Mouse (Mus musculus) heart, postnatal 25 days (tissue): ENCODE results near the gene Grik3. TPM values are rescaled to one million over a fixed set of nuclear protein-coding genes. Genes with fewer than 3 reads are reported as not detected.
A peak's percentile ranks its signal among the peaks of the same experiment; 100 is the strongest.

Source experiments
- DNase-seq: peaks from one replicate; pipeline ENCODE4 v3.0.0; 2022; ENCODE audit warnings: low spot score
- intact Hi-C: fragments of 180-260 bp; cut with DNase I; formaldehyde crosslinking; loops from one replicate; pipeline ENCODE4 v1.15.1; 2025
- total RNA-seq, 2 experiments: library from RNA; stranded (reverse); gene quantifications; 2 replicates each; pipeline ENCODE4 v1.2.3; 2021

Gene Grik3
- total RNA-seq, 2 experiments from 2014 or later: 0.11 to 0.13 TPM

DNA sequence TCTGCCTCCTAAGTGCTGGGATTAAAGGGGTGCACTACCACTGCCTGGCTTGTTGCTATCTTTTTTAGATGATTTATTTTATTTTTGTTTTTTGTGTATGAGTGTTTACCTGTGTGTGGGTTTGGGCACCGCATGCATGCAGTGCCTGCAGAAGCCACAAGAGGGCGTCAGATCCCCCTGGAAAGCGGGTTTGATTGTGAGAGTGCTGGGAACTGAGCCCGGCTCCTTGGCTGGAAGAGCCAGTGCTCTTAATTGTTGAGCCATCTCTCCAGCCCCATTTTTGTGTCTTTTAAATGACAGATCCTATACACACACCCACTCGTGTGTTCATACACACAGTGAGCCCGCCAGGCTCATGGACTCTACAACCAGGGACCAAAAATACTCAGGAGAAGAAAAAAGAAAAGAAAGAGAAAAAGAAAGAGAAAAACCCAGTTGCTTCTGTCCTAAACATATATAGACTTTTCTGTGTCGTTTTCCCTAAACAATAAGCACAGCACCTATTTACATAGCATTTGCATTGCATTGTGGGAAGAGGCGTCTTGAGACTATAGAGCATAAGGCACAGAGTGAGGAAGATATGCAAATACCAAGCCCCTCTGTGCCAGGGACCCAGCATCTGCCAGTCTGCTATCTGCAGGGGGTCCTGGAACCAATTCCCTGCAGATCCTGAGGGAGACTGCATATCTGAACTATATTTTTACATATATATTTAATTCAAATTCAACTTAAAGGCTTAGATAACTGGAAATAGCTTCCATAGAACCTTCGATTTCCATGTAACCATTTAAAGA lies 134.6 kb downstream of the Grik3 start:
- no peak for DNase-seq
- intact Hi-C loops: no loop called here

DNA sequence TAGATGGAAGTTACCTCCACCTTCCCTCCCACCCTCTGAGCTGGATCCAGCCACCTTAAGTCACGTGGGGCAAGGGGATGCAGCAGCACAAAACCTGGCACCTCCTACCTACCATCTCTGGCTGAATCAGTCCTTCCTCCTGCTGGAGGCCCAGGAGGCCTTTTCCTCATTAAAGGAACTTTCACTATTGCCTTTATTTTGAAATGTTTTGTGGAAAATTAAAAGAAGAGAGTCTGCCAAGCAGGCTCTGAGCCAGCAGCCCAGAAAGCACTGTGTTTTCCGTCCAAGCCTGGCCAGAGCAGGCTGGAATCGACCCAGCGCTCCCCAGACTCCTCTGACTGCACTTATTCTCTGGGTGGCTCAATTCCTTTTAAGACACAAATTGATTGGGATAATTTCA lies 139.0 kb downstream of the Grik3 start:
- DNase-seq: peak; percentile 56
- intact Hi-C loops: no loop called here

DNA sequence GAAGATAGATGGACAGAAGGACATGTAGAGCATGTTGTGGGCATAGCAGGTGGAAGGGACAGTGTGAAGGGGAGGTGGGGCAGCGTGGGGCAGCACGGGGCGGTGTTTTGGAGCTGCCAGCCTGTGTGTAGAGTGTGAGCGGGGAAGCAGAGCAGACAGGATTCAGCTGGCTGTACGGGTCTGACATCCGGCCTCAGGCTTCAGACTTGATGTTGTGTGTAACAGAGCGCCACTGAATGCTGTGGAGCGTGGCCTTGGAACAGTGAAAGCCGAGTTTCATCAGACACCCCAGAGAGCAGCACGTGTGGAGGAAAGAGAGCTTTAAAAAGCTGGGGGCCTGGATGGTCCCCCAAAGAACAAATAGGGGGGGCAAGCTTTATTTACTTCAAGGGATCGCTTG lies 144.5 kb downstream of the Grik3 start:
- DNase-seq: no peak
- intact Hi-C loops: no loop called here

DNA sequence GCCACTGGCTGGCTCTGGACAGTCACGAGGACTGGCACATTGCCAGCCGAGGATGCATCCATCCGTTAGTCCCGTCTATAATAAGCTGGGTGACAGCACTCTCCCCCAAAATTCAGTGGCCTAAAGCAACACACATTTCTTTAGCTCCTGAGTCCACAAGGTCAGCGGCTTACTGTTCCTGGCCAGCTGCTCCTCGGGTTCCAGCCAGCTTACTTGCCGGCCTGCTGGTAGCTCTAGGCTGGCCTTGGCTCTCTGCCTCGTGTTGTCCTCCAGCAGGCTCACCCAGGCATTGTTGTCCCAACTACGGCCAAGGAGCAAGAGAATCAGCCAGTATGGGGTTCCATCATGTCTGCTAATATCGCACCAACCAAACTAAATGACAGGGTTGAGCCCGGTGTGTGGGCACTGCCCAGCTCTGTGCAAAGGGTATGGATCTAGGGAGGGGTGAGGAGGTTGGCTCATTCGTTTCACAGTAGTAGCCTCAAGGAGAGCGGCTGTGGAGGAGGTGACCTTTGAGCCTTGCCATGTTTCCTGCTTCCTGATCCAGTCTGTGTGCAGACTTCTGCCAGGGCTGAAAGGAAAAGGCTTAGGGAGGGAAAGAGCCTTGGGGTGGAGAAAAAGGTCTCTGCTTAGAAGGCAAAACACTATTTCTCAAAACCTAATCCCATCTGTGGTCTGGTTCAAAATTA lies 146.3 kb downstream of the Grik3 start:
- DNase-seq: peak; percentile 24
- intact Hi-C loops: no loop called here

DNA sequence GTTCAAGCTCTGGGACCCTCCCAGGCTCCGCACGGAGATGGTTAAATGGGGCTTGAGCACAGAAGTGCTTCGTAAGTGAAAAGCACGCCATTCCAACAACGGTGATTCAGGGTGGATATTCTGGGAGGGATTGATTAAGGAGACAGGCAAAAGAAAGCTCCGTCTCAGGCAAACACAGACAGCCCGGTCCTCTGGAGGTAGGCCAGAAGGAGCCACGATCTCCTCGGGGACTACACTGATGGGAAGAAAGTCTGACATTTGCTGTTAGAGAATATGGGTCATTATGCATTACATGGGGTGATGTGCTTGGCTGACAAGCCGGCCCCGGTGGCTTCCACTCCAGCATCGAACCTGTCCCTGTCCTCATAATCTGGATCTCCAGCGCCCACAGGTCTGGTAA lies 146.9 kb downstream of the Grik3 start:
- no peak for DNase-seq
- intact Hi-C loops: no loop called here

DNA sequence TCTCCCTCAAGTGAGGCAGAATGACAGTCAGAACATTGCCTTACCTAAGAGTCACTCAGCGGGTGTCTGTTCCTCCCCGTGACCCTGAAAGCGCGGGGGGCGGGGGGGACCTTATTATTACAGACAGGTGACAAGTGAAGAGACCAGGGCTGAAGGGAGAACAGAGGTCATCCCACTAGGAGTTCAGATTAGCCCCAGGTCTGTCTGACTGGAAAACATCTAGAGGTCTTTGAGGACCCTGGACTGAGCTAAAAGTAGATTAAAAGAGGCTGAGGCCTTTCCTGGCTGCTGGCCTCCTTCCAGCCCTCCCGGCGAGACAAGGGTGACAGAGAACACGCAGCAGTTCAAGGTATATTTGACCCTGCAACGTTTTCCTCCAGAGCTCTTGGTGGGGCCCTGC lies 150.0 kb downstream of the Grik3 start:
- intact Hi-C loops: no loop called here
- DNase-seq: no peak

DNA sequence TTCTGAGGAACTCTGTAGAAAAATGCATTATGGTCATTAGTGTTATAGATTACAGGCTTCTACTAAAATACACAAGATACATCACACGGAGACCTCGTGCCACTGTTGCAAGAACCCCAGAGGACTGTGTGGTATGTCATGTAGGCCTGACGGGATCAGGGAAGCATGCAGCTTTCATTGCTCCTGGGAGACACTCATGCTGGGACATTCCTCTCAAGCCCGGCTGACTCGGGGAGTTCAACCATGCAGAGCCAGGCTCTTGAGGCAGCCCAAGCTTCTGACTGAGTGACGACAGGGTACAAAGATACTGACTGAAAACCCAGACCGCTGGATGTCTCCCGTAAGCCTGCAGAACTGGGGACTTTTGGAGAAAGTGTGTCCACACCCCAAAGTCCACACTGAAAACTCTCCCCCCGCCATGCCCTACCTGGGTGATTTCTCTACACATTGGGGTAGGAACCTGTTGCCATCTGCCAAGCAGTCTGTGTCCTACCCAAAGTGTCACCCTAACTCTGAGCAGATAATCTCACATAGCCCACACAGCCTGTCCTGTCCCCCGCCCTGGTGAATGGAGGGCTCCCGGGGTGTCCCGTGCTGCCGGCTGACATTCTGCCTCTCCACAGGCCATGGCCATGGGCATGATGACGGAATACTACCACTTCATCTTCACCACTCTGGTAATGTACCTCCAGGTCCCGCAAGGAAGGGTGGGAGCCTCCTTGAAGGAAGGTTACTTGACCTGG lies 150.6 kb downstream of the Grik3 start:
- intact Hi-C loops: no loop called here
- DNase-seq: no peak

DNA sequence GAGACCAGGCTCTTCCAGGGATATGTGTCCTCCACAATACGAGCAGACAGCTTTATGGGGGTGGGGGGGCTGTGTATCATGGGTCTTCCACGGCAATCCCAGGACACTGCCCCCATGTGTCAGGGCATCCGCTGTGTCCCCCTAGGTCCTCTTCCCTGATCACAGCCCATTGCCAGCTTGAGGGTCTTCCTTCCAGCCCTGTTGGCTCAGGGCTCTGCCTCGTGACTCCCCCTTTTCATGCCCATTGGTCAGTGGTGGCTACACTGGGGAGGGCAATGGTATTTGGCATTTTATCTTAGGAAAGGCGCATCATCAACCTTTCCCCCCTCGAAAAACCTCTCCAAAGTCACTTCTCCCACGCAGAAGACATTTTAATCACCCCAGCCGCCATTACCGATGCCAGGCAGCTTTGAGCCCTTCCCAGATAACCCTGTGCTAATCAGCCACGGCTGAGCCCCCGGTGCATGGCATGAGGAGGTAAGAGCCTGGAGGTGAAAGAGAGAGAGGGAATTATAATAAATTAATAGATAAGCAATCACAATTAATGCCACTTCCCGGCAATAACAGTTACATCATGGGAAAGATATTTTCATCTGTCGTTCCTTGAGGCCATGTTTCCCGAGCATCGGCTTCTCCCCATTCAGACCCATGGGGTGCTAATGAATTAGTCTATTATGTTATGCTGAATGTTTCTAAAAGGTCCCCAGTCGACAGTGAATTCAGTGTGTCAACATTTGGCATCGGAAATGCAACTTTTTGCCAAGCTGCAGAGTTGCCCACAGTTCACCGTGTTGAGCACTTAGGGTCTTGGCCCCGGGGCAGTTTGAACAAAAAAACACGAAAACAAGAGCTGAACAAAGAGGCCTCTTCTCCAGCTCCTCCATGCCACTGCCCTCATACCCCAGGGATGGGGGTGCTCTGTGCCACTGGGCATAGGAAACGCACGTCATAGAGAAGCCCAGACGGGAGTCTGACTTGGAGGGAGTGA lies 154.4 kb downstream of the Grik3 start:
- intact Hi-C loops: no loop called here

DNA sequence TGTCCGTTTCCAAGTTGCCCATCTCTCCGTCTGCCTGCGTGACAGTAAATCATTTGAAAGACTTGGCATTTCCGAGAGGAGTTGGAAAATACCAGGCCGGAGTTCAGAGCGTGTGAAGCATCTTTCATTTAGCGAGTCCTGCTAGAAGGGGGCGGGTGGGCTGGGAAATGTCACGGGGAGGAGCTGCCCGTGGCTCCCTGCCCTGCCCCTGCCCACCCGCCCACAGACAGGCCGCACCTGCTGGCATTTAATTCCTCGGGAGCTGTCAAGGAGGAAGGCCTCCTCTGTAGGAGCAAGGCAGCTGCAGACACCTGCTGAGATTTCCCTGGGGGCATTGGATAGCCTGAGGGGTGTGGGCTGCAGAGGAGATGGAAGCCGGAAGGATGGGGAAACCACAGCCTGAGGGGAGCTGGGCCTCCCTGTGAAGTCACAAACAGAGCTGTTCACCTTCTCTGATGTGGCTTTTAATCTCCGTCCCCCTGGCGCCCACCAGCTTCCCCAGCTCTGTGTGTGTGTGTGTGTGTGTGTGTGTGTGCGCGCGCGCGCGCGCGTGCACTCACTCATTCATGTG lies 161.3 kb downstream of the Grik3 start:
- intact Hi-C loops: no loop called here
- DNase-seq: no peak

More for the DNA sequence above, 154.4 kb downstream of the Grik3 start:
- no peak for DNase-seq

DNA sequence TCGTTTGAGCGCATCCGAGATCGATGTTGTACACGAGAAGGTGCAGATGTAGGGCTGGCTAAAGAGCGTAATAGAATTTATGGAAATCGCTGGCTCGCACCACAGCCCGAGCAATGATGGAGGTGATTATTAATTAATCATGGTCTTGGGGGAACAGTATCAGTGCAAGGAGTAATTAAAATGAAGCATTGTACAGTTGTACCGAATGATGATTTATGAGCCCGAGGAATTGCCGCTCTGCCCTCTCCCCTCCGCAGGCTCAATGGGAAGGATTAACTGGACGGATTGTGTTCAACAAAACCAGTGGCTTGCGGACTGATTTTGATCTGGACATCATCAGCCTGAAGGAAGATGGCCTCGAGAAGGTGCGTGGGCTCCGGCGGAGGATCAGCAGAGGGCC lies 165.5 kb downstream of the Grik3 start:
- DNase-seq: no peak
- intact Hi-C loops: no loop called here

DNA sequence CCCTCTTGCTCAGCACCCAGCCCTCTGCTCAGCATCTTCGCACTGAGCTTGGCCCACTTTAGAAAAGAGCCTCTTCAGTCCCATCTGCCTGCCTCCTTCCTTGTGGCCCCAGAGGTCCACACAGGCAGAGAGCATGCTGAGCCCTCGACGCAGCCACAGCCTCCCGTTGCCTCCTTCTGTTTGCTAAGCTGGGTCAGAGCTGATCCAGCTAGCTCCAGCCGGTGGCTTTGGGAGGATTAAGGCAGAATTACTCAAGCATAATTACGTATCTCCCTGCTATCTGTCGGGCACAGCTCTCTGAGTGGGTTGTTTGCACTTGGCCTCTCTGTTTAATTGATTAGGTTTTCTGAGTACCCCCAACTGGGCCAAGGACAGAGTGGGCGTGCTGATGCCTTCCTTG lies 167.9 kb downstream of the Grik3 start:
- intact Hi-C loops: no loop called here
- DNase-seq: no peak

DNA sequence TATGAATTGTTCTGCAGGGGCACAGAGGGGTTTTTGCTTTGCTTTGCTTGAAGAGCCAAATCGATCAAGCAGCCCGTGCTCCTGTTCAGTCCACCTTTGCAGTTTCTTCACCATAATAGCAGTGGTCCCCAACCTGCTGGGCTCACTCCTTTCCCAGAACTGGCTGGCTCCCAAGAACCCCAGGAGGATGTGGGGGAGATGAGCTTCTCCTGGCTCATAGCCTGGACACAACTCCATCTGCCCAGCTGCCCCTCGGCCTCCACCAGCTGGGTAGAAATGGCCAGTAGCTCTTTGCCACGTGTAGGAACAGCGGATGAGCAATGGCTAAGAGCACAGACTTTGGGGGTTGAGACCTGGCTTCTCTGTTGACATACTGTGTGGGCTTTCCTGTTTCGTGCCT lies 171.5 kb downstream of the Grik3 start:
- intact Hi-C loops: no loop called here
- no peak for DNase-seq

DNA sequence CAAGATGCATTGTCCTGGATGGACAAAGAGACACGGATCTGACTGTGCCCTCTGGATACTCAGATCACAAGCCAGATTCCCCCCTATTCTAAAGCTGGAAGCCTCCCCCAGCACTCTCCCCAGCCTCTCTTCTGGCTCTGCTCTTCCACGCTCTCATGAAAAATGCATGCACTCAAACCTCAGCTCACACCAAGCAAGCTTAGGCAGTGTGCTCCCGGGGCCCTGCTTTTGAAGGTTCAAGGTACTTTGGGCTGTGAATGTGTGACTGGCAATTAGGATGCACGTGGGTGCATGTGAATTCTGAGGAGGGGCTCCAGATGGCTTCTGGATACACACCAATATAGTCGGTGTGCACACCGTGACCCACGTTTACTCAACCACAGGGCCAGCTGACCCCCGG lies 172.8 kb downstream of the Grik3 start:
- intact Hi-C loops: no loop called here
- no peak for DNase-seq

DNA sequence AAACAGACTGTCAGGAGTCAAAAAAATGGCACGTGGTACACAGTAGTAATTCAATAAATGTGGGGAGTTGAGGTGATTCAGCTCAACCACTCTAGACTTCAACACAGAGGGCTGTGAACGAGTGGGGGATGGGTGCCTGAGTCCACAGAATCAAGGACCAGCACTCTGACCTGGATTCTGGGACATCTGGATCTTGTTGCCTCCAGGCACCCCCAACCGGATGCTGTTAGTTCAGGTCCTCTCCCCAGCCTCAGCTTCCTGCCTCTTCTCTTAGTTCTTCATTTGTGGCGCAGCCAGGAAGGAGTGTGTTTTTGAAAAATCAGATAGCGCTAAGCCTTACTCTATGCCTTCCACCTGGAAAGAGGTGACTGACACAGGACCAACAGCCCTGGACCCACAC lies 175.5 kb downstream of the Grik3 start:
- intact Hi-C loops: no loop called here
- DNase-seq: no peak

DNA sequence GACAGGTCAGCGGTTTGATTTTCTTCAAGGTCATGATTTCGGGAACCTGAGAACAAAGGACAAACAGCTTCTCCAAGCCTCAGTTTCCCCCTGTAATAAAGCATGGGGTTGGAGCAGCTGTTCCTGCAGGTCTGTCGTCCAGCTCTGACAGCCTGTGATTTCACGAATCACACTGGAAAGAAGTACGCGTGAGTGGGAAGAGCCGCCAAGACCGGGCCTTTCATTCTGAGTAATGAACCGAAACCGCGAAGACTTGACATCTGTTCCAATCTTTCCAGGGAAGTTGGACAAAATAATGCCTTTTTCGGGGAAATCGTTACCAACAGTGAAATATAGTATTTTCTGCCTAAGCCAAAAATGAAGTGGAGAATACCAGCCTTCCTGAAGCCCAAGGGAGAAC lies 191.5 kb downstream of the Grik3 start:
- DNase-seq: no peak
- intact Hi-C loops: no loop called here

DNA sequence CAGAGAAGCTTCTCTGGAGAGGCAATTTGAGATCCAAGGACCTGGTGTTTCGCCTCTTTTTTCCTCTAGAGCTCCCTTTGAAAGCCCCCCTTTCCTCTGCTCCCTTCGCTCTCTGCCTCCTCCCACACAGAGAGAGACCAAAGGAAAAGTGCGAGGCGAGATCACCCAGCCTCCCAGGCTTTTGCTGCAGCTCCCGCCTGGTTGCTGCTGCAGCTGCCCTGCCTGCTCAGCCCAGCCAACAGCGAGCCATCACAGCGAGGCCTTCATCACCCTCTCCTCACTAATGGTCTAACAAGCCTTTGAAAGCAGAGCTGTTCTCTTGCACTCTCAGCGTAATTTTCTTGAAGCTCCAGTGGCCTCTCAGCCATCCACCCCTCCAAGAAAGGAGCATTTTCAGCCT lies 196.6 kb downstream of the Grik3 start:
- intact Hi-C loops: no loop called here

DNA sequence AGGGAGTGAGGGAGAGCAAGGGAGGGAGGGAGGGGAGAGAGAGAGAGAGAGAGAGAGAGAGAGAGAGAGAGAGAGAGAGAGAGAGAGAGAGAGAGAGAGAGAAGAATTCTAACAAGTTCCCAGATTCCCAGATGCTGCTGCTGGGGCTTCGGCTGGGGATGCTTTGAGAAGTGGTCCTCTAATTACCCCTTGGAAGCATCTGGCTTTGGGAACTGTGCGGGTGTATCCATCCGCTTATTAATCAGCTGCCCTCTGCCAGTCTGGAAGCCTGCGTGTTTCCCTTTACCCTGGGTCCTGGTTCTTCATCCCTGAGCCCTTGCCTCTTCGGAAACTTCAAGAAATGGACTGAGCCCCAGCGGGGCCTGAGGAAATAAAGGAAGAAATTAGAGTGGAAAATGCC lies 204.9 kb downstream of the Grik3 start:
- DNase-seq: no peak
- intact Hi-C loops: no loop called here

More for the DNA sequence above, 196.6 kb downstream of the Grik3 start:
- DNase-seq: no peak

DNA sequence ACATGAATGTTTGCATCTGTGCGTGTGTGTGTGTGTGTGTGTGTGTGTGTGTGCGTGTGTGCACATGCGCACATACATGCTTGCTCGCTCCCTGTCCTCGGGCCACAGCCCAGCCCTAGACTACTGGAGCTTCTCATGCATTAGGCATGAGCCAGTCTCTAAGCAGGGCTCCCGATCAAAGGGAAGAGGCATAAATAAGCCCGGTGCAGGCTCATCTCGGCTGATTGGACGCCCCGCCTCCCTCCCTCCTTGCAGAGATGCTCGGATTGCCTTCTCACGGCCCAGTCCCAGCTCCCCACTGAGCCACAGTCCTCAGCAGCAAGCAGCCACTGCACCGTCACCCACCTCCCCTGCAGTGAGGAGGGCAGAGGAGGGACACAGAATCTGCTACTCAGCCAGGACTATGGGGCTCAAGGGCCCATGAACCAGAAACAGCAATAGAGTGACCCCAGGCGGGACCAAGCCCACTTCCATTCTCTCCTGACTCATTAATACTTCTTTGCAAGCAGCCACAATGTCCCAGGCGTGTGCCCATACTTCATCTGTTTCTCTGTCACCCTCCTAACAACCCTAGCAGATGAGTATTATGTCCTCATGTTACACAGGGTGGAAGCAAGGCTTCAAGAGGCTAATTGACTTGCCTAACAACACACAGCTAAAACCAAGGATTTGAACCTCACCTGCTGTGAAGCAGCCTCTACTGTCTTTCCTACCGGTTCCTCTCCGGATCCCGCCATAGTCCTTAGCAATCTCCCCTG lies 205.9 kb downstream of the Grik3 start:
- intact Hi-C loops: no loop called here
- DNase-seq: no peak

DNA sequence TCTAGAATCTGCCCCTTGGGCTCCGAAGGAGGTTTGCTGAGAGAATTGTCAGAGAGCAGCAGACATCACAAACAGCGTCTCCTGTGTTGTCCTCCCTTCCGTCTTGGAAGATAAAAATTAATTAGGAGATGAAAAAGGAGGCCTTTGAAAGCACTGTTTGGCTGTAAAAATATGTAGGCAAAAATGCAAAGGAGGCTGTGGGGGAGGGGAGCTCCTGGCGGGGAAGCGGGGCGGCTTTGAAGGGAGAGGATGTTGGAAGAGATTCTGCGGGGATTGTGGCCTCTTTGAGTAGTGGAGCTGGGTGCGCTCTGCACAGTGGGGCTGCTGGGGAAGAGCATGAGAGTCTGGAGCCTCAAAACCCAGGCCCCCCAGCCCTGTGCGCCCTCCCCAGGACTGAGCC lies 207.1 kb downstream of the Grik3 start:
- intact Hi-C loops: no loop called here
- no peak for DNase-seq
